Mouse (Mus musculus) lung, embryonic 14.5 days (tissue): ENCODE data around the gene 1700001C19Rik. TPM values are rescaled to one million over a fixed set of nuclear protein-coding genes. Genes with fewer than 3 reads are reported as not detected.
A peak's percentile ranks its signal among the peaks of the same experiment; 100 is the strongest.
"Not testable (repeated sequence)": the region's sequence is repeated elsewhere in the genome, so short reads cannot be mapped to it uniquely, and the experiment has no call there.

Source experiments
- ATAC-seq: fragments of 200-750 bp; cut with Nextera tagmentation; 2 replicates; pipeline ENCODE4 v1.8.0; 2017; ENCODE audit warnings: mild to moderate bottlenecking, moderate TSS enrichment, moderate library complexity; ENCODE audit not compliant: insufficient read depth
- DNase-seq: peaks from one replicate; pipeline ENCODE4 v3.0.0-alpha.2; 2015
- H3K27ac ChIP-seq: fragments of 300-500 bp; sonication (generic); 2 replicates; pipeline ENCODE4 v1.5.1; 2014; ENCODE audit warnings: low read depth, mild to moderate bottlenecking, moderate library complexity
- H3K27me3 ChIP-seq: fragments of 300-500 bp; sonication (generic); 2 replicates; pipeline ENCODE4 v1.6.1; 2014; ENCODE audit warnings: low read length, control low read depth; ENCODE audit not compliant: insufficient read depth
- H3K36me3 ChIP-seq: fragments of 300-500 bp; sonication (generic); 2 replicates; pipeline ENCODE4 v1.6.1; 2014; ENCODE audit warnings: control low read depth; ENCODE audit not compliant: insufficient read depth
- H3K4me1 ChIP-seq: fragments of 300-500 bp; sonication (generic); 2 replicates; pipeline ENCODE4 v1.6.1; 2014; ENCODE audit warnings: antibody characterized with exemption, control low read depth; ENCODE audit not compliant: insufficient read depth
- H3K4me2 ChIP-seq: fragments of 300-500 bp; sonication (generic); 2 replicates; pipeline ENCODE4 v1.6.1; 2014; ENCODE audit warnings: mild to moderate bottlenecking
- H3K4me3 ChIP-seq: fragments of 300-500 bp; sonication (generic); 2 replicates; pipeline ENCODE4 v1.5.1; 2014; ENCODE audit warnings: low read depth, low read length
- H3K9ac ChIP-seq: fragments of 300-500 bp; sonication (generic); 2 replicates; pipeline ENCODE4 v1.6.1; 2014
- H3K9me3 ChIP-seq: fragments of 300-500 bp; sonication (generic); 2 replicates; pipeline ENCODE4 v1.6.1; 2016; ENCODE audit warnings: low read depth, low read length, control low read depth
- CTCF ChIP-seq: IDR thresholded peaks from 2 replicates; pipeline ENCODE4 v1.5.1; 2016; ENCODE audit warnings: antibody characterized with exemption, low read depth
- WGBS: fragments of 180-500 bp; shearing (Covaris S2); extraction: QIAGEN DNeasy Blood & Tissue Kit; methylation state at CpG from one replicate; pipeline ENCODE4 v1.1.7; 2014; 5-methylcytosine and 5-hydroxymethylcytosine counted together
- polyA plus RNA-seq: library from polyadenylated mRNA; unstranded; fragments of >200 nt; fragmentation: Nextera tagmentation; extraction: Ambion mirVana; gene quantifications from 2 replicates; pipeline ENCODE4 v1.2.1, GENCODE M21; 2014

1700001C19Rik gene
- polyA plus RNA-seq, 1 experiment from 2014 or later = 0.13 TPM

- peak within 1 kb of the TSS; percentile 55 for H3K9ac ChIP-seq
- ATAC-seq = peak; percentile 85
- no peaks in the 10 kb centered on the region for H3K9me3 ChIP-seq
- under 1% methylated on average over 45 of the region's 45 CpGs for WGBS
- H3K36me3 ChIP-seq = no peaks in the 10 kb centered on the region
- peak; percentile 77 for DNase-seq
- peak within 1 kb of the TSS; percentile 46 for H3K4me3 ChIP-seq
- H3K4me1 ChIP-seq = 0 out of 2 replicates have a peak, but pooled peaks cover 8% of the 10 kb centered on the region
- peak within 1 kb of the TSS; percentile 70 for H3K4me2 ChIP-seq
- 0 out of 2 replicates have a peak, but pooled peaks have one; percentile 4 for TF ChIP-seq CTCF
- H3K27ac ChIP-seq = peak within 1 kb of the TSS; percentile 73
- H3K27me3 ChIP-seq = peaks cover 26% of the 10 kb centered on the region
Observed at GRCm38 (mm10) chr17:47436156-47436906, 845 bp downstream of the 1700001C19Rik start, which contains the start of gene AI661453. Gene AI661453, plus strand, starts transcription at chr17:47436615.

- peaks cover under 1% of the 10 kb centered on the region; the same call in 1 of the 2 replicates for H3K27me3 ChIP-seq
- WGBS = 63% methylated on average over 5 of the region's 5 CpGs
- DNase-seq (peak; percentile 44), ATAC-seq (no peak)
- H3K4me2 ChIP-seq = no peak overlapping the region
- H3K4me3 ChIP-seq = no peak overlapping the region
- H3K27ac ChIP-seq = no peak overlapping the region
- H3K9me3 ChIP-seq = no peaks in the 10 kb centered on the region
- peaks cover 4% of the 10 kb centered on the region; the same call in 1 of the 2 replicates for H3K4me1 ChIP-seq
- no peaks in the 10 kb centered on the region for H3K36me3 ChIP-seq
- TF ChIP-seq CTCF = peak; percentile 48
- H3K9ac ChIP-seq = no peak overlapping the region
Observed at GRCm38 (mm10) chr17:47430815-47431214, 6.4 kb downstream of the 1700001C19Rik start.

GRCm38 (mm10) chr17:47428831-47429304, 8.3 kb downstream of the 1700001C19Rik start:
- DNase-seq = peak; percentile 90
- no peaks in the 10 kb centered on the region for H3K36me3 ChIP-seq
- no peaks in the 10 kb centered on the region for H3K9me3 ChIP-seq
- H3K27ac ChIP-seq = no peak overlapping the region
- TF ChIP-seq CTCF = peak; percentile 73
- 2% methylated on average over 8 of the region's 8 CpGs for WGBS
- ATAC-seq = peak; percentile 89
- H3K4me3 ChIP-seq = no peak overlapping the region
- H3K4me2 ChIP-seq = peak overlapping the region; percentile 31; the same call in 1 of the 2 replicates
- peaks cover 4% of the 10 kb centered on the region; the same call in 1 of the 2 replicates for H3K4me1 ChIP-seq
- H3K27me3 ChIP-seq = no peaks in the 10 kb centered on the region
- H3K9ac ChIP-seq = no peak overlapping the region

- WGBS = 69% methylated on average over 6 of the region's 6 CpGs
- Histone ChIP-seq H3K36me3 (no peaks in the 10 kb centered on the region), H3K4me2 (no peak overlapping the region), H3K27ac (no peak overlapping the region), H3K27me3 (no peaks in the 10 kb centered on the region), H3K9ac (no peak overlapping the region), H3K4me1 (peaks cover 4% of the 10 kb centered on the region; the same call in 1 of the 2 replicates), H3K4me3 (no peak overlapping the region), H3K9me3 (no peaks in the 10 kb centered on the region)
- TF ChIP-seq CTCF = peak; percentile 46
- ATAC-seq (no peak), DNase-seq (no peak)
Observed at GRCm38 (mm10) chr17:47427316-47427715, 9.9 kb downstream of the 1700001C19Rik start.

- no peak overlapping the region for H3K27ac ChIP-seq
- ATAC-seq (no peak), DNase-seq (peak; percentile 44)
- 61% methylated on average over 6 of the region's 6 CpGs for whole genome bisulfite sequencing
- H3K4me1 ChIP-seq = peaks cover 4% of the 10 kb centered on the region; the same call in 1 of the 2 replicates
- H3K4me2 ChIP-seq = no peak overlapping the region
- no peaks in the 10 kb centered on the region for H3K36me3 ChIP-seq
- H3K9ac ChIP-seq = no peak overlapping the region
- no peak for TF ChIP-seq CTCF
- H3K27me3 ChIP-seq = no peaks in the 10 kb centered on the region
- H3K4me3 ChIP-seq = no peak overlapping the region
- no peaks in the 10 kb centered on the region for H3K9me3 ChIP-seq
Observed at GRCm38 (mm10) chr17:47424186-47424585, 13.0 kb downstream of the 1700001C19Rik start.

GRCm38 (mm10) chr17:47422616-47423015, 14.6 kb downstream of the 1700001C19Rik start:
- 90% methylated on average over 1 of the region's 1 CpGs for WGBS
- not testable (repeated sequence) for ATAC-seq, H3K9me3 ChIP-seq, H3K4me1 ChIP-seq, H3K4me2 ChIP-seq, H3K4me3 ChIP-seq, H3K9ac ChIP-seq, H3K36me3 ChIP-seq, DNase-seq, H3K27ac ChIP-seq, H3K27me3 ChIP-seq

GRCm38 (mm10) chr17:47421566-47421965, 15.6 kb downstream of the 1700001C19Rik start:
- H3K27me3 ChIP-seq = no peaks in the 10 kb centered on the region
- H3K4me1 ChIP-seq = no peaks in the 10 kb centered on the region
- H3K4me3 ChIP-seq = no peak overlapping the region
- H3K36me3 ChIP-seq = no peaks in the 10 kb centered on the region
- no peak overlapping the region for H3K4me2 ChIP-seq
- 69% methylated on average over 3 of the region's 3 CpGs for WGBS
- DNase-seq = no peak
- H3K27ac ChIP-seq = no peak overlapping the region
- no peaks in the 10 kb centered on the region for H3K9me3 ChIP-seq
- no peak for TF ChIP-seq CTCF
- no peak overlapping the region for H3K9ac ChIP-seq
- no peak for ATAC-seq
